Mouse (Mus musculus) 3134 (cell line): ENCODE results near the gene Jagn1.

ENCODE experiments used
- DNase-seq: peaks from one replicate; pipeline ENCODE4 v3.0.0-alpha.2; 2011; ENCODE audit warnings: low spot score; ENCODE audit not compliant: insufficient read length; ENCODE audit errors: extremely low read depth

The Jagn1 gene

DNA sequence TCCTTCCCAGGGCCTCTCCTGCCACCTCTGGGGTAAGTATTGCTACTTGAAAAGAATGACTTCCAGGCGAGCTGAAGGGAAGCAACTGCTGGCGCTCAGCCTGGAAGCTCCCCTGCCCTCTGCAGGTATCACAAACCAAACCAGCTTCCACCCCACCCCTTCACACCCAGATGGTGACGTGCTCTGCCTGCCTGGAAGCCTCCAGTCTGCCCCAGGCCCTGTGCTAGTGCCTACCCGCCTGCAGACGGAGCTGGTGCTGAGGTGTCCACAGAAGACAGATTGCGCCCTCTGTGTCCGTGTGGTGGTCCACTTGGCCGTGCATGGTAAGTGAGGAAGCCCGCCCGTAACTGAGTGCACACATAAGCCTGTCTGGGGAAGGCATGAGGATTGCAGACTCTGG lies 29.7 kb downstream of the Jagn1 start:
- DNase-seq = peak; percentile 82

- DNase-seq = no peak
Measured at GRCm38 (mm10) chr6:113473246-113473645, 30.9 kb downstream of the Jagn1 start.

- DNase-seq = no peak
Measured at GRCm38 (mm10) chr6:113473715-113474114, 31.3 kb downstream of the Jagn1 start.

DNA sequence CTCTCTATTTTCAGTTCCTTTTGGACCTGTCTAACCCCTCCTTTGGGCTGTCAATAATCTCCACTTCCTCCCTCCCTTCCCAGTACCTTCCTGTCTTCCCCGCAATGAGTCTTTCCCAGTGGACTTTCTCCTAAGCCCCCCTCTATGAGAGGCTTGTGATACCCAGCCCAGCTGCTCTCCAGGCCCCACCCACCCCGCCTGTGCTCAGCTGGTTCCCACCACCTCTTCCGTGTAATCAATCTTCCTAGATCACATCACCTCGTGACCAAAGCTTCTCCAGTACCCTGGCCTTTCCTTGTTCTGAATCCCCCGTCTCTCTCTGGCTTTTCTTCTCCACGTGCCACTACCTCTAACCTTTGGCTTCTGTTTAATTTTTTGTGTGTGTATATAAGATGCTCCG lies 35.0 kb downstream of the Jagn1 start:
- no peak for DNase-seq

DNA sequence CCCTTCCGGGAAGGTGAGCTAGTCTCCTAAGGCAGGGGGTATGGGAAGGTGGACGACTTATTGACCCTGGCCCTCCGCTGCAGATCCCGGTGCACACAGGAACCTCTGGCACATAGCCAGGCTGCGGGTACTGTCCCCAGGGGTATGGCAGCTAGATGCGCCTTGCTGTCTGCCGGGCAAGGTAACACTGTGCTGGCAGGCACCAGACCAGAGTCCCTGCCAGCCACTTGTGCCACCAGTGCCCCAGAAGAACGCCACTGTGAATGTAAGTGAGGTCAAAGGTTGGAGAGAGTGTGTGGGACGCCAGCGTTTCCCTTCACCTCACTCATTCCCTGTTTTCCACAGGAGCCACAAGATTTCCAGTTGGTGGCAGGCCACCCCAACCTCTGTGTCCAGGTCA lies 36.5 kb downstream of the Jagn1 start:
- DNase-seq = no peak

- DNase-seq = peak; percentile 91
Measured at GRCm38 (mm10) chr6:113480555-113481373, 38.4 kb downstream of the Jagn1 start.

DNA sequence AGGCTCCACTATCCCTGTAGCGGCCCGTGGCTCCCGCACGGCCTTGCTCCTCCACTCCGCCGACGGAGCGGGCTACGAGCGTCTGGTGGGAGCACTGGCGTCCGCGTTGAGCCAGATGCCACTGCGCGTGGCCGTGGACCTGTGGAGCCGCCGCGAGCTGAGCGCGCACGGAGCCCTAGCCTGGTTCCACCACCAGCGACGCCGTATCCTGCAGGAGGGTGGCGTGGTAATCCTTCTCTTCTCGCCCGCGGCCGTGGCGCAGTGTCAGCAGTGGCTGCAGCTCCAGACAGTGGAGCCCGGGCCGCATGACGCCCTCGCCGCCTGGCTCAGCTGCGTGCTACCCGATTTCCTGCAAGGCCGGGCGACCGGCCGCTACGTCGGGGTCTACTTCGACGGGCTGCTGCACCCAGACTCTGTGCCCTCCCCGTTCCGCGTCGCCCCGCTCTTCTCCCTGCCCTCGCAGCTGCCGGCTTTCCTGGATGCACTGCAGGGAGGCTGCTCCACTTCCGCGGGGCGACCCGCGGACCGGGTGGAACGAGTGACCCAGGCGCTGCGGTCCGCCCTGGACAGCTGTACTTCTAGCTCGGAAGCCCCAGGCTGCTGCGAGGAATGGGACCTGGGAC lies 40.2 kb downstream of the Jagn1 start:
- no peak for DNase-seq

GRCm38 (mm10) chr6:113483100-113483615 lies 40.8 kb downstream of the Jagn1 start, which contains the start of gene Creld1:
Gene Creld1 (plus strand): TSS chr6:113483297.
- no peak for DNase-seq

DNA sequence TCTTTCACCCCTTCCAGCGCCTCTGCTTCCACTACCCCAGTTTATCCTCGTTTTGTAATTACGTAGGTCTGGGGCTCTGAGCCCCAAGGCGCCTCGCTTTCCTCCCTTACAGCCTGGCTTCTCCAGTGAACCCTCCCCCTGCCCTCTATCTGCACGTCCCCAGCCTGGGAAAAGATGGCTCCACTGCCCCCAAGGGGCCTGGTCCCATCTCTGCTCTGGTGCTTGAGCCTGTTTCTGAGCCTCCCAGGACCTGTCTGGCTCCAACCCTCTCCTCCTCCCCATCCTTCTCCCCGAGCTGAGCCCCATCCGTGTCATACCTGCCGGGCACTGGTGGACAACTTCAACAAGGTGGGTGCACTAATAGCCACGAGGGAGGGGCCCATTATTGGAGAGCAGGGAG lies 41.4 kb downstream of the Jagn1 start:
- DNase-seq = no peak

- DNase-seq = peak; percentile 62
Measured at GRCm38 (mm10) chr6:113487125-113487576, 44.8 kb downstream of the Jagn1 start.

DNA sequence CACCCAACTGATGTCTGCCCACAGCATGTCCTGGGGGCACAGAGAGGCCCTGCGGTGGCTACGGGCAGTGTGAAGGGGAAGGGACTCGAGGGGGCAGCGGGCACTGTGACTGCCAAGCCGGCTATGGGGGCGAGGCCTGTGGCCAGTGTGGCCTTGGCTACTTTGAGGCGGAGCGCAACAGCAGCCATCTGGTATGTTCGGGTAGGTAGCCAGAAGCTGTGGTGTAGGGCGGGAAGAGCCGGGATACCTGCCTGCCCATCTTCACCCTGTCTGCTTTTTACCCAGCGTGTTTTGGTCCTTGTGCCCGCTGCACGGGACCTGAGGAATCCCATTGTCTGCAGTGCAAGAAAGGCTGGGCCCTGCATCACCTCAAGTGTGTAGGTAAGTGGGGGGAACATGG lies 47.0 kb downstream of the Jagn1 start:
- DNase-seq = no peak

DNA sequence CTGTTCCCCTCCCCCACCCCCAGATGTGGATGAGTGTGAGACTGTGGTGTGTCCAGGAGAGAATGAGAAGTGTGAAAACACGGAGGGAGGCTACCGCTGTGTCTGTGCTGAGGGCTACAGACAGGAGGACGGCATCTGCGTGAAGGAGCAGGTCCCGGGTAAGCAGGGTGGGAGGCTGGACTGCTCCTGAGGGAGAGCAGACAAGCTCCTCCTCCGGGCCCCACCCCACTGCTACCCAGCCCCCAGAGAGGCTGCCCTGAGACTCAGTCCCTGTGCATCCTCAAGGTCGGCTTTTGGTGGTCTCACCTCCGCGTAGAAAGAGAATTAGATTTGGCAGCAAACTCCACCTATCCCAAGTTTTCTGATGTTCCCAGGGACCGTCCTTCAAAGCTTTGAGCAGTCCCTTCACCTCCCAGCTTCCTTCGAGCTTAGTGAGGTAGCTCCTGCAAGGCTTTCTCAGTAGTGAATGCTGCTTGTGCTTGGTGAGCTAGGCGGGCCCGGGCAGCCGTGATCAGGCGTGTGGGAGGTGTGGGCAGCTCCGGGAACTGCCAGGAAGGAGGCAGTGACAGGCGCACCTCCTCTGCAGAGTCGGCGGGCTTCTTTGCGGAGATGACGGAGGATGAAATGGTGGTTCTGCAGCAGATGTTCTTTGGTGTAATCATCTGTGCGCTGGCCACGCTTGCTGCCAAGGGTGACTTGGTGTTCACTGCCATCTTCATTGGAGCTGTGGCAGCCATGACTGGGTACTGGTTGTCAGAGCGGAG lies 49.9 kb downstream of the Jagn1 start:
- DNase-seq = no peak

- no peak for DNase-seq
Measured at GRCm38 (mm10) chr6:113494258-113494788, 52.0 kb downstream of the Jagn1 start.

DNA sequence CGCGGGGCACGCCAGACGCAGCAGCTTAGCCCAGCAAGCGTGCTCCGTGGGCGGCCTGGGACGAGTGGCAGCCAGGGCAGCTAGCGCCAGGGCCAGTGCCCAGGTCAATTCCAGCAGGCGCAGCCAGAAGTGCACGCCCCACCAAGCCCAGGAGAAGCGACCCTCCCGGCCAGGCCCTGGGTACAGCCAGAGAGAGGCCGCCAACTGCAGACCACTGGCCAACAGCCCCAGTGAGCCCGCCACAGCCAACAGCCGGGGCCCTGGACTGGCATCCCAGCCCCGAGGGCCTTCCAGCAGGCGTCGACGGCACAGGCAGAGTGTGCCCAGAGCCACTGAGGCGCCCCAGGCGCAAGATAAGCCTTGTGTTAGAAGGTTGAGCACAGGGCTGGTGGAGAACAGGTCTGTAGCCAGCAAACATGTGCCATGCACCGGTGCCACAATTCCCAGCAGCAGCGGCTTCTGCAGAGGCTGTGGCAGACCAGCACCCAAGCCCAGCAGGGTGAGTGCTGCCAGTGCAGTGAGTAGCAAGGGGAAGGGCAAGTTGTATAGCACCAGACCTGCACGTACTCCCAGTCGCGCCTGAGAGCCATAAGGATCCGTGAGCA lies 52.8 kb downstream of the Jagn1 start:
- peak; percentile 41 for DNase-seq
